Mouse (Mus musculus) lung, postnatal 25 days (tissue): ENCODE data around the gene 6330409D20Rik.

Experiments used
- DNase-seq: peaks from one replicate; pipeline ENCODE4 v3.0.0; 2022; ENCODE audit warnings: low spot score

The 6330409D20Rik gene

GRCm38 (mm10) chr2:32740916-32741272 is at the start of gene 6330409D20Rik:
TSS of gene 6330409D20Rik (minus strand) at chr2:32741016.
- no peak for DNase-seq

DNA sequence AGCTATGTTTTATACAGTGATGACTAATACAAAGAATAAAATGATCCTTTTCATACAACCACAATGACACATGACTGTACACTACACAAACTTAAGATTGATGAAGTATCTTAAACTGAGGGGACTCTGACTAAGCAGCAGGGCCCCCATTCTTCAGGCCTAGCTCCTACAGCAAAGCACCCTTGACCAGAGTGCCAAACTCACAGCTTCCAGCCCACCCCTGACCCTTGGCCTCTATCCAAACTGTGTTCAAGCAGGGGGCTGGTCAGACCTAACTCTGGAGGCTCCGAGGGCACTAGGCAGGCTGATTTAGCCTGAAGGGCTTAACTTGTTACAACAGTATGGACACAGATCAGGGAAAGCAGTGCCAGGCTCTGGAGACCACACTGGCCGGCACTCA is 47.8 kb upstream of the 6330409D20Rik start:
- no peak for DNase-seq

GRCm38 (mm10) chr2:32787176-32787575 is 46.4 kb upstream of the 6330409D20Rik start:
- DNase-seq: no peak

DNA sequence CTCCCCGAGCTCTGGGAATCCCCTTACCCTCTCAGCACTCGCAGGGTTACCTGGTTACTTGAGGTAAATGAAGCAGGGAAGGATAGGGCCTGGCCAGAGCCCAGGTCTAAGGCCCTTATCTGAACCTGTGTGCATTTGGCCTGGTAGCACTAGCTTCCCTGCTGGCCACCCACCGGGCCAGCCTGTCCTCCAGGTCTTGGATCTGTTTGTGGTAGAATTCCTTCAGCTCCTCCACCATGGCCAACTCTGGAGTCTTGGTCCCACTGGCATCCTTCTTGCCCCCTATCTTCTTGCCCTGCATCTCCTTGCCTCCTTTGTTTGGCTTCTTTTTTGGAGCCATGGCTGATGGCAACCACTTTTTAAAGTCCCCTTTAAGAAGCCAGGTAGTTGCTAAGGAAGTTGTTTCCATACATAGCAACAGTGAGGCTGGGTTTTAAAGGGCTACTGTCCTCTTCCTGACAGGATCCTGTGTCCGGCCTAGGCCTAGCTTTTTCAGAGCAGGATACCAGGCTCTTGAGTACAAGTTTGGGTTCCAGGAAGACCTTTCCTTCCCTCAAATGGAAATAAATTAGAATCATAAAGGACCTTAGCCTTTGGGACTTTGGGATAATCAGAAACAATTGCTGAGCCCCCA is 43.3 kb upstream of the 6330409D20Rik start, which contains the start of gene Cfap157:
Gene Cfap157, minus strand, starts transcription at position 381 of the 634 bp plus-strand sequence.
- DNase-seq: peak; percentile 63

DNA sequence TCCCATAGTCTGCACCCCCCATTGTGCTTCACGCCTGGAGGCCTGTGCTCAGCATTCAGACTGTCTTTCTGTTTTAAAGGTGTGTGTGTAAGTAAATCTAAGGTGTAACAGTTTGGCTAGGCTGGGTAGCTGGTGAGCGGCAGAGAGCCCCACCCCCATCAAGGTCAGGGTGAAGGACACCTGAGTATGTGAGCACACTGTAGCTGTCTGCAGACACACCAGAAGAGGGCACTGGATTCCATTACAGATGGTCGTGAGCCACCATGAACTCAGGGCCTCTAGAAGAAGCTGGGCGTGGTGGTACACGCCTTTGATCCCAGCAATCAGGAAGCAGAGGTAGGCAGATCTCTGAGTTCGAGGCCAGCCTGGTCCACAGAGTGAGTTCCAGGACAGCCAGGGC is 40.9 kb upstream of the 6330409D20Rik start:
- no peak for DNase-seq

GRCm38 (mm10) chr2:32779714-32780113 is 38.9 kb upstream of the 6330409D20Rik start:
- DNase-seq: no peak

GRCm38 (mm10) chr2:32779131-32779530 is 38.3 kb upstream of the 6330409D20Rik start:
- peak; percentile 76 for DNase-seq

DNA sequence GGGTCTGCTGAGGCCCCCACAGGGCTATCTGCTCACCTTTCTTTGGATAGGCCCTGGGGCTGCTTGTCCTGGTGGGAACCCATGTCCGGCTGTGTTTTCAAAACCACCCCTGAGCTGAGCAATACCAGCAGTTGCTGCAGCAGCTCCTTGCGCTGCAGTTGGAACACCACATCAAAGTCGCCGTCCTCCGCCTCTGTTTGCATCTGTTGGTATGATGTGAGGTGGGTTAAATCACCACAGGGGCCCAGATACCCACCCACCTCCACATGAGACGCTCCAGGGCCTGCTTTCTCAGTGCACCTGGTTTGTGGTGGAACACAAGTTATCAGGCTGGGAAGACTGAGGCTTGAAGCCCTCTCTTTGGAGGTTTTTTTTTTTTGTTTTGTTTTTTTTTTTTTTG is 37.3 kb upstream of the 6330409D20Rik start:
- DNase-seq: no peak

GRCm38 (mm10) chr2:32776192-32776591 is 35.4 kb upstream of the 6330409D20Rik start:
- no peak for DNase-seq

DNA sequence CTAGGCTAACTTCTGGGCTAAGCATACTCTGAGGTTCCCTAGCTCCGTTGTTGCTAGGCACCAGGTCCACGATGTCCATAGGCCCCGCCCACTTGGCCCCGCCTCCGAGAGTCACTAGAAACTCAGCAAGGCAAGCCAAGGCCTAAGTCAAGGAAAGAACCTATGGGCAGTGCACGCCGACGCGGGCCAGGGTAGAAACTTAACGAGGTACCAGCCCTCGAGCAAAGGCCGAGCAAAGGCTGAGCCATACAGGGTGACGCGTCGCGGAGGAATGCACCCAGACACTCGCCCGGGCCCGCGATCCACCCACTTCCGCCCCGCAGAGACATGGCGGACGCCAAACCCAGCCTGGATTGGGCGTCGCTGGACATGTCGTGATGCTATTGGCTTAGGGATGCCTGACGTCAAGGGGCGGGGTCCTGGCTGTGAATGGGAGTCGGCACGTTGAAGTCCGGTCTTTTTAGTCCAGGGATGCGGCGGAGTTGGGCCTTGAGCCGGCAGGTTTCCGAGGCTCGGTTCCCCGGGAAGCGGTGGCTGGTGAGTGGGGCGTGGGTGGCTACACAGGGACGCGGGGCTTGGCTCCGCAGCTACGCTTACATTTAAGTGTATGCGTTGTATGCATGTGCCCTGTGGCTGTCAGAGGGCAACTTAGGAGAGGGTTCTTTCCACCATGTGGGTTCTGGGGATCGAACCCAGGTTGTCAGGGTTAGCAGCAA is 34.7 kb upstream of the 6330409D20Rik start, which contains the start of the genes Ttc16 and Ptrh1:
Gene Ttc16, minus strand, starts transcription at position 275 of the 716 bp plus-strand sequence.
Gene Ptrh1, plus strand, starts transcription at position 428 of the 716 bp plus-strand sequence.
- DNase-seq: peak; percentile 98

GRCm38 (mm10) chr2:32772626-32773279 is 31.9 kb upstream of the 6330409D20Rik start:
- no peak for DNase-seq

GRCm38 (mm10) chr2:32771886-32772285 is 31.1 kb upstream of the 6330409D20Rik start:
- no peak for DNase-seq

GRCm38 (mm10) chr2:32769327-32770085 is 28.7 kb upstream of the 6330409D20Rik start:
- DNase-seq: no peak

GRCm38 (mm10) chr2:32768661-32769285 is 28.0 kb upstream of the 6330409D20Rik start:
- peak; percentile 71 for DNase-seq

DNA sequence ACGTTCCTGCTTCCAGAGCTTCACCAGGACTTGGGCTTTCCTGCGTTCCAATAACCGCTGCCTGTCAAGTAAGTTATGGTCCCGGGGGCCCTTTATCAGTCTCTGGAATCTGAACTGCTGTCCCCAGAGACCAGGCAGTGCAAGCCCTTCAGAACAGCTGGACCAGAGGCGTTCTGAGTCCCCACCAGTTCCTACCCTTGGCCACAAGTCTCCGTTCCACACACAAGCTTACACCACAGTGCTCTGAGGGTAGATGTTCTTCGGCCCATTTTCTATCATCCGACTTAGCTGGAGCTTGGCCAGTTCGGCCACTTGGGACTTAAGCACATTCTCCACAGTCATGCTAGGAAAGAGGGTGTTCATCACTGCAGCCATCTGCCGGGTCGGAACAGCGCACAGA is 26.4 kb upstream of the 6330409D20Rik start:
- no peak for DNase-seq

DNA sequence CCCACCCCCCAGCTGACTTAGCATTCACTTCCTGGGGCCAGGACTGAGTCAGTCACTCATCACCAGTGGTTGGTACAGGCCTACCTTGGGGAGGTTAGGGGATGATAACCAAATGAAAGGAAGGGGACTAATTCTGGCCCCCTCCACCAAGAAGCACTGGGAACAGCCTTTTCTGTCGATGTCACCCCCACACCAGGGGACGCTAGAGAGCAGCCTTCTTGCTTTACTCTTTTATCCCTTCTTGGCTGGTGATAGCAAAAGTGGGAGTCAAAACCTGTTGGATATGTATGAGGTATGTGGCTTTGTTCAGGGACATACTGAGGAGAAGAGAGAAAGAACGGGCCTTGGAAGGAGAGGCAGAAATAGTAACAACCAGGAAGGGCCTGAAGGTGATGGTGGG is 22.5 kb upstream of the 6330409D20Rik start:
- DNase-seq: no peak

GRCm38 (mm10) chr2:32761859-32762258 is 21.0 kb upstream of the 6330409D20Rik start:
- no peak for DNase-seq

DNA sequence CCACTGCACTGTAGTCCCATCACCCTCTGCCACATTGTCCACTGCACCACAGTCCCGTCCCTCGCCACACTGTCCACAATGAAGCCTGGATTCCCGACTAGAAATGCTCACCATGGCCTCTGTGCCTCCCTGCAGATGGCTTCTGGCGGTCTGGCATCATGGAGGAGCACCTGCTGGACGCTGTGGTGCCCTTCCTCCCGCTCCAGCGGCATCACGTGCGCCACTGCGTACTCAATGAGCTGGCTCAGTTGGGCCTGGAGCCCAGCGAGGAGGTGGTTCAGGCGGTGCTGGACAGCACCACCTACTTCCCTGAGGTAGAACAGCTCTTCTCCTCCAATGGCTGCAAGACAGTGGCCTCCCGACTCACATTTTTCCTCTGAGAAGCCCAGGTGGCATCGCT is 20.5 kb upstream of the 6330409D20Rik start:
- DNase-seq: no peak

GRCm38 (mm10) chr2:32759001-32759400 is 18.2 kb upstream of the 6330409D20Rik start:
- DNase-seq: no peak

DNA sequence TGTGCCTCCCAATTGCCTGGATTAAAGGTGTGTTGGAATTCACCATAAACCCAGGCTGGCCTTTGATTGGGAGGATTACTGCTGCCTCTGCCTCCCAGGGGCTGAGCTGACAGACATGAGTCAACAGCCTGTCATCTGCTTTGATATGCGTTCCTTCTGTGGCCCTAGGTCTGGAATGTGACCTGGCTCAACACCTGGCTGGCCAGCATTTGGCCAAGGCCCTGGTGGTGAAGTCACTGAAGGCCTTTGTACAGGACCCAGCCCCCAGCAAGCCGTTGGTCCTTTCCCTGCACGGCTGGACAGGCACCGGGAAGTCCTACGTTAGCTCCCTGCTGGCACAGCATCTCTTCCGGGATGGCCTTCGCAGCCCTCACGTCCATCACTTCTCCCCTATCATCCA is 17.7 kb upstream of the 6330409D20Rik start:
- no peak for DNase-seq

- DNase-seq: peak; percentile 99
Observed at GRCm38 (mm10) chr2:32757056-32757845, 16.4 kb upstream of the 6330409D20Rik start, which contains the start of gene Tor2a. TSS of gene Tor2a (plus strand) at chr2:32757234.
